Mouse (Mus musculus): Measurements from ENCODE around the gene Oscar. TPM values are rescaled to one million over a fixed set of nuclear protein-coding genes. Genes with fewer than 3 reads are reported as not detected.
"Not testable (repeated sequence)": the region's sequence is repeated elsewhere in the genome, so short reads cannot be mapped to it uniquely, and the experiment has no call there.

Gene Oscar
- polyA plus RNA-seq, 1 experiment, result 0.15 TPM

GRCm38 (mm10) chr7:3585763-3586162, 30.2 kb downstream of the Oscar start:
- H3K4me3 ChIP-seq (ENCODE audit: extremely low read depth, insufficient read depth, insufficient read length), result no peak overlapping the region
- TF ChIP-seq CTCF (IDR thresholded peaks at IDR 0.05; ENCODE audit: extremely low read depth, insufficient read depth, insufficient read length, insufficient replicate concordance) (no peak), POLR2A (IDR thresholded peaks at IDR 0.05; ENCODE audit: low read depth, low read length) (no peak)
- 27% methylated on average over 6 of the region's 6 CpGs for WGBS

DNA sequence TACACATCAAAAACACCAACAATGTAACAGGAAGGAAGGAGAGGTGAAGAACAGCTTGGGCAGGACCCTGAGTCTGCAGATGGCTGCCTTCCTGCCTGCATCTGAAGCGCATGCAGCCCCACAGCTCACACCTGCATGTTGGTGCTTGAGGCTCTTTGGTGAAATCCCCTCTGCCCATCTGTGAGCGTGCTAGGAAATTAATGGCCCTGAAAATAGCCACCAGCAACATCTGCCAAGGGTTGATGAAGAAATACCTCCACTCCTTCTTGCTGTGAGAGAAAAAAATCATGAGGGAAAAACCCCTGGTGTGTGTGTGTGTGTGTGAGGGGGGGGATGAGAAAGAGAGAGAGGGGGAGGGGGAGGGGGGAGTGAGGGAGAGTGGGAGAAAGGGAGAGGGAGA, 35.9 kb downstream of the Oscar start:
- Histone ChIP-seq H3K36me3 (ENCODE audit: control insufficient read depth, insufficient read depth, low read length) (no peaks in the 10 kb centered on the region), H3K27me3 (ENCODE audit: control insufficient read depth, insufficient read depth, low read length) (no peaks in the 10 kb centered on the region), H3K27ac (ENCODE audit: insufficient read depth, low read length) (no peak overlapping the region), H3K4me1 (ENCODE audit: control insufficient read depth, insufficient read depth, insufficient read length) (no peaks in the 10 kb centered on the region), H3K4me3 (ENCODE audit: extremely low read depth, insufficient read depth, insufficient read length) (no peak overlapping the region)
- no peak for TF ChIP-seq CTCF (IDR thresholded peaks at IDR 0.05; ENCODE audit: extremely low read depth, insufficient read depth, insufficient read length, insufficient replicate concordance)
- no peak for TF ChIP-seq POLR2A (IDR thresholded peaks at IDR 0.05; ENCODE audit: low read depth, low read length)
- 18% methylated on average over 2 of the region's 2 CpGs for WGBS
- no peak for DNase-seq (ENCODE audit: low read depth in 1 of 2, low spot score in 2 of 2)

More at GRCm38 (mm10) chr7:3585763-3586162, 30.2 kb downstream of the Oscar start:
- H3K36me3 ChIP-seq (ENCODE audit: control insufficient read depth, insufficient read depth, low read length), result no peaks in the 10 kb centered on the region
- no peak for DNase-seq (ENCODE audit: low read depth in 1 of 2, low spot score in 2 of 2)
- no peak overlapping the region for H3K27ac ChIP-seq (ENCODE audit: insufficient read depth, low read length)
- no peaks in the 10 kb centered on the region for H3K27me3 ChIP-seq (ENCODE audit: control insufficient read depth, insufficient read depth, low read length)
- no peaks in the 10 kb centered on the region for H3K4me1 ChIP-seq (ENCODE audit: control insufficient read depth, insufficient read depth, insufficient read length)

DNA sequence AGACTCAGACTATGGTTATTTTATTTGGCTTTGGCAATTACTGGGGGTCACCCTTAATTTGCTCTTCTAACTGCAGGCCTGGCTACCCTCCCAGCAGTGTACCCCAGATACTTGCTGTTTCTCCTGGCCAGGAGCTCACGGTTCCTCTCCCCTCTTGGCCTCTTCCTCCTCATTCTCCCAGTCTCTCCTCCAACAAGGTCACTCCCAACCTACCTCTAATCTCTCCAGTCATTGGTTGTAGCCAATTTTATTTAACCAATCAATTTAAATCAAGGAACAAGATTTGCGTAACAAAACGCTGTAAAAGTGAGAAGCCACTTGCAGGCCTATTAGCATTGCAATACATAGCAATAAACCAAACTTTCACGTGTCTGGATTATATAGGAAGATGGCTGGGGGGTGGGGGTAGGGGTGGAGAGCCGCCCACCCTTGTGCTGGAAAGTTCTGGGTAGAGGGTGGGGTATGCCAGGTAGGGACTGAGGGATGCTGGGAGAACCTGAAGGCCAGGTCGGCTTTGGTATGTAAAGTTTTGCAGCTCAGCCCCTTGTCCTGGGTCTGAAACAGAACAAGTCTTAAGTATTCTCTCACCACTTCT, 36.9 kb downstream of the Oscar start:
- Histone ChIP-seq H3K36me3 (ENCODE audit: control insufficient read depth, insufficient read depth, low read length) (no peaks in the 10 kb centered on the region), H3K27ac (ENCODE audit: insufficient read depth, low read length) (no peak overlapping the region), H3K27me3 (ENCODE audit: control insufficient read depth, insufficient read depth, low read length) (no peaks in the 10 kb centered on the region), H3K4me1 (ENCODE audit: control insufficient read depth, insufficient read depth, insufficient read length) (no peaks in the 10 kb centered on the region), H3K4me3 (ENCODE audit: extremely low read depth, insufficient read depth, insufficient read length) (no peak overlapping the region)
- DNase-seq (ENCODE audit: low read depth in 1 of 2, low spot score in 2 of 2), result no peak
- TF ChIP-seq CTCF (IDR thresholded peaks at IDR 0.05; ENCODE audit: extremely low read depth, insufficient read depth, insufficient read length, insufficient replicate concordance) (no peak), POLR2A (IDR thresholded peaks at IDR 0.05; ENCODE audit: low read depth, low read length) (no peak)
- 74% methylated on average over 6 of the region's 6 CpGs for WGBS

- WGBS, result 72% methylated on average over 2 of the region's 2 CpGs
- Histone ChIP-seq H3K4me3 (ENCODE audit: extremely low read depth, insufficient read depth, insufficient read length) (no peak overlapping the region), H3K36me3 (ENCODE audit: control insufficient read depth, insufficient read depth, low read length) (no peaks in the 10 kb centered on the region), H3K27me3 (ENCODE audit: control insufficient read depth, insufficient read depth, low read length) (no peaks in the 10 kb centered on the region), H3K4me1 (ENCODE audit: control insufficient read depth, insufficient read depth, insufficient read length) (no peaks in the 10 kb centered on the region), H3K27ac (ENCODE audit: insufficient read depth, low read length) (no peak overlapping the region)
- TF ChIP-seq CTCF (IDR thresholded peaks at IDR 0.05; ENCODE audit: extremely low read depth, insufficient read depth, insufficient read length, insufficient replicate concordance) (no peak), POLR2A (IDR thresholded peaks at IDR 0.05; ENCODE audit: low read depth, low read length) (no peak)
- no peak for DNase-seq (ENCODE audit: low read depth in 1 of 2, low spot score in 2 of 2)
Observed at GRCm38 (mm10) chr7:3578196-3578595, 37.8 kb downstream of the Oscar start.

GRCm38 (mm10) chr7:3576354-3577124, 39.4 kb downstream of the Oscar start:
- no peak for TF ChIP-seq CTCF (IDR thresholded peaks at IDR 0.05; ENCODE audit: extremely low read depth, insufficient read depth, insufficient read length, insufficient replicate concordance)

DNA sequence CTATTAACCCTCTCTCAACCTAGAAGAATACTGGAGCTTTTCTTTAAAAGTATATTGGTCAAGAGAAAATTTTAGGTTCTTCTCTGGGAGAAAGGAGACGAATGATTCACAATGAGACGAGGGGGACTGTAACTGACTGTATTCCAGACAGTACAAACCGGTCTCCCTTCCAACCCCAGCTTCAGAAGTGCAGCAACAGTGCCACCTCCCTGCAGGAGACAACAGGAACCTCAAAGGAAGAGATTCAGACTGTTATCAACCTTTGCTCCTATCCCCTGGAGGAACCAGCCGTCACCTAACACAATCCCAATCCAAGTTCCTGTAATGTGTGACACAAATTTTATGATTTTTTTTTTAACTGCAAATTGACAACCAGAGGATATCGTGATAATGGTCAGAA, 41.7 kb downstream of the Oscar start:
- WGBS, result 60% methylated on average over 5 of the region's 5 CpGs
- no peak overlapping the region for H3K27ac ChIP-seq (ENCODE audit: insufficient read depth, low read length)
- no peaks in the 10 kb centered on the region for H3K27me3 ChIP-seq (ENCODE audit: control insufficient read depth, insufficient read depth, low read length)
- H3K4me1 ChIP-seq (ENCODE audit: control insufficient read depth, insufficient read depth, insufficient read length), result no peaks in the 10 kb centered on the region
- no peak for TF ChIP-seq CTCF (IDR thresholded peaks at IDR 0.05; ENCODE audit: extremely low read depth, insufficient read depth, insufficient read length, insufficient replicate concordance)
- no peaks in the 10 kb centered on the region for H3K36me3 ChIP-seq (ENCODE audit: control insufficient read depth, insufficient read depth, low read length)
- DNase-seq (ENCODE audit: low read depth in 1 of 2, low spot score in 2 of 2), result no peak
- H3K4me3 ChIP-seq (ENCODE audit: extremely low read depth, insufficient read depth, insufficient read length), result no peak overlapping the region

More at GRCm38 (mm10) chr7:3576354-3577124, 39.4 kb downstream of the Oscar start:
- WGBS, result 80% methylated on average over 5 of the region's 5 CpGs
- no peaks in the 10 kb centered on the region for H3K36me3 ChIP-seq (ENCODE audit: control insufficient read depth, insufficient read depth, low read length)
- no peak for DNase-seq (ENCODE audit: low read depth in 1 of 2, low spot score in 2 of 2)
- H3K27ac ChIP-seq (ENCODE audit: insufficient read depth, low read length), result no peak overlapping the region
- no peak overlapping the region for H3K4me3 ChIP-seq (ENCODE audit: extremely low read depth, insufficient read depth, insufficient read length)
- no peaks in the 10 kb centered on the region for H3K27me3 ChIP-seq (ENCODE audit: control insufficient read depth, insufficient read depth, low read length)
- no peaks in the 10 kb centered on the region for H3K4me1 ChIP-seq (ENCODE audit: control insufficient read depth, insufficient read depth, insufficient read length)

DNA sequence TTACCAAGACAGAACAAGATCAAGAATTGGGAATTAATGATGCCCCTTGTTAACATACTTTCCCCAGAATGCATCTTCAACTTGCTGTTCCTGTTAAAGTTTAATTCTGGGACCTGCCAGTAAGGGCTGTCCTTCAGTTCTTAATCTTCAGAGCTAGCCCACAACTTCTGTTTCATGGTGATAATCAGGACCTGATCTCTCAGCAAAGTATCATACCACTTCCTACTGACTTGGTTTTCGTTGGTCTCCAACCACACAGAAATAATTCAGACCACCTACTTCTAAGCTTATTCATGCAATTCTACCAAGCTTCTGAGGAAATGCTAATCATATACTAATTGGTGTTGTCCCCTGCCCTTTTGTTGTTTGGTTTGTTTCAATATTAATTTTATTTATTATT, 44.1 kb downstream of the Oscar start:
- WGBS, result 11% methylated on average over 1 of the region's 1 CpGs

GRCm38 (mm10) chr7:3570580-3570979, 45.4 kb downstream of the Oscar start:
- H3K4me3 ChIP-seq (ENCODE audit: extremely low read depth, insufficient read depth, insufficient read length); H3K27ac ChIP-seq (ENCODE audit: insufficient read depth, low read length); H3K27me3 ChIP-seq (ENCODE audit: control insufficient read depth, insufficient read depth, low read length); H3K36me3 ChIP-seq (ENCODE audit: control insufficient read depth, insufficient read depth, low read length); DNase-seq (ENCODE audit: low read depth in 1 of 2, low spot score in 2 of 2); H3K4me1 ChIP-seq (ENCODE audit: control insufficient read depth, insufficient read depth, insufficient read length): not testable (repeated sequence)
- 72% methylated on average over 3 of the region's 3 CpGs for WGBS

More for the DNA sequence above, 44.1 kb downstream of the Oscar start:
- no peak overlapping the region for H3K27ac ChIP-seq (ENCODE audit: insufficient read depth, low read length)
- H3K27me3 ChIP-seq (ENCODE audit: control insufficient read depth, insufficient read depth, low read length), result no peaks in the 10 kb centered on the region
- no peaks in the 10 kb centered on the region for H3K4me1 ChIP-seq (ENCODE audit: control insufficient read depth, insufficient read depth, insufficient read length)
- no peak overlapping the region for H3K4me3 ChIP-seq (ENCODE audit: extremely low read depth, insufficient read depth, insufficient read length)
- DNase-seq (ENCODE audit: low read depth in 1 of 2, low spot score in 2 of 2), result no peak
- TF ChIP-seq POLR2A (IDR thresholded peaks at IDR 0.05; ENCODE audit: low read depth, low read length), result no peak
- H3K36me3 ChIP-seq (ENCODE audit: control insufficient read depth, insufficient read depth, low read length), result no peaks in the 10 kb centered on the region

All from spleen, adult 2 months (tissue).